Mouse (Mus musculus) kidney, postnatal 25 days (tissue): Measurements from ENCODE around the gene Gramd1a.
A peak's percentile ranks its signal among the peaks of the same experiment; 100 is the strongest.

ENCODE experiments used
- DNase-seq, 2 experiments: peaks; one replicate each; pipeline ENCODE4 v3.0.0; 2021; ENCODE audit warnings: mixed read lengths in 2 of 2

Gene Gramd1a

GRCm38 (mm10) chr7:31119556-31119955 lies 36.1 kb downstream of the Gramd1a start:
- no peak for DNase-seq

DNA sequence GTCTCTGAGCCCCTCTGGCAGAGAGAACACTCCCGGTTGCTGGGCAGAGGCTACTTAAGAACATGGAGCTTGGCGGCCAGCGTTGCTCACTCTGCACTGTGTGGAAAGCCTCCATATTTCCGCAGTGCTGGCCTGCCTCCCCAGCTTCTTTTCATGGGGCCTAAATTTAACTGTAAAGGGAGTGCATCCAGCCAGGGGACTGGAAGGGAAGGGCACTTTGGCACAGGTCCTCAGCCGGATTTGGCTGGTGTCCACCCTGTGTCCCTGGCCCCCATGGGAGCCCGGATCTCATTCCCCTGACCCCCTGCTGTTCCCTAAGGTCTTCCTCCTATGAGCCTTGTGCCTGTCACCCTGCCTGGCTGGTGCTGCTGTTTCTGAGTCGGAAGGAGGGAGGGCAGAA lies 37.2 kb downstream of the Gramd1a start:
- peak; percentile 59 to 76 for DNase-seq

DNA sequence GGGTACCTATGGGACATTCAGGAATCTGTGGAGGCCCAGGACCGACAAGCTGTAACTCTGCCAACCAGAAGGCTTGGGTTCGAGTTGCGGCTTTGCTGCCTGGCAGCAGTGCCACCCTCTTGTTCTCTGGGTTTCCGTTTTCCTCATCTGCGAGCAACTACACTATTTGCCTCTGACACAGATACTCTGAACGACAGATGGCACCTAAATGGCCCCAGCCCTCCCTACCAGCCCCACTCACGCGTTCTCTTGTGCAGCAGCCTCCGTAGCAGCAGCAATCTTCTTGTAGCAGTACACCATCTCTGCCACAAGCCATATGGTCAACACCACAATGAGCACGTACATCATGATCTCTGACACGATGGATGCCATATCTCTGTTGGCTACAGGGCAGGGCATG lies 38.2 kb downstream of the Gramd1a start:
- no peak for DNase-seq

- peak; percentile 17 to 69 for DNase-seq
Measured at GRCm38 (mm10) chr7:31116721-31117145, 39.0 kb downstream of the Gramd1a start.

DNA sequence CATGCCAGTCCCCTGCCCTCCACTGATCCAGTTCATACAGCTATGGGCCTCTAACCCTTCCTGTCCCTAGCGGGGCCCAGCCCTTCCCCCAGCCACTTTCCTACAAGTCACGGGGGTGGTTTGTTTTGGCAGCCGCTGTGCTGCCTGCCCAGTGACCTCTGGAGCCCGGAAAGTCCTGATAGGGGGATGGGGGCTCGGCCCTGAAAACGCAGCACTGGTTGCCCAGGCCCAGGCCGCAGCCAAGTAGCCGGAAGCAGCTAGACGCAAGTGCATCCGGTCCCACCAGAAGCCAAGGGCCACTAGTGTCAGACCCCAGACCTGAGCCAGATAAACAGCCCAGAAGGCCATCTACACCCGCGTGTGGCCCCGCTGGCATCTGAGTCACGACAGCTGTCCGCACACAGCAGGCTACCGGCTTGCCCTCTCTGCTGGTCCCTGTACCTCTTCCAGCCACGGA lies 40.1 kb downstream of the Gramd1a start:
- DNase-seq = peak; percentile 90 to 97

DNA sequence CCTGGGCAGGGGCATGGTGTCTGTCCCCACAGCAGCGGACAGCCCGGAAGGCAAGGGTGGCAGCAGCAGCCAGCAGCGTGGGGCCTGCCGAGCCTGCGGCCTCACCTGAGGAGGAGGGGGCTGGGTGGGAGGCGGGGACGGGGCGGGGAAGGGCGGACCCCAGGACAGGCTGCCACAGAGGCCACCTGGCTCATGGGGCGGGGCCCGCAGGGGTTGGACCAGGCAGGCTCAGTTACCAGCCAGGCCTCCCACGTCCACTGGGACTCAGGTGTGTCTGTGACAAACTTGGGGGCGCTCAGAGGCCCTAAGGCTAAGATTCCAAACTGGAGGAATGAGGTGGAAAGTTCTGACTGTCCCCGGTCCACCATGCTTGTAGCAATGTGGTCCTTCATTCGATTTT lies 40.5 kb downstream of the Gramd1a start, which contains the start of gene Hpn:
TSS of gene Hpn (minus strand) at position 109 of the 400 bp plus-strand sequence.
- DNase-seq = peak; percentile 87 to 96

DNA sequence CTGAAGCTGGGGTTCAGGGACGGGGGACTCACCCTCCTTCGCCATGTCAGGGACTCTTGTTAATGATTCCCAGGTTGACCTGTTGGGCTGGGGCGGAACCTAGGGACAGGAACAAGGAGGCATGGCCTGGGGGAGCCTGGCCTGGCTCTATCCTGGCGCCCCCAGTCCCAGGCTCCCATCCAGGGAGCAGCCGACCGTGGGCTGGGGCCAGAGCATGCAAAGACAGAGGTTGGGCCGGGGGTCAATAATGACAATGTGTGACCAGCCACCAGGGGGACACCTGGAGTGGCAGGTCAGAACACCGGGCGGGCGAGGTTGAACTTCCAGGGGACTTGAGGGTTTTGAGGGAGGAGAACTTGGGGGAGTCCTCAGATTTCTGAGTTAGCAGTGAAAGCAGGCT lies 41.0 kb downstream of the Gramd1a start:
- peak; percentile 72 to 90 for DNase-seq

DNA sequence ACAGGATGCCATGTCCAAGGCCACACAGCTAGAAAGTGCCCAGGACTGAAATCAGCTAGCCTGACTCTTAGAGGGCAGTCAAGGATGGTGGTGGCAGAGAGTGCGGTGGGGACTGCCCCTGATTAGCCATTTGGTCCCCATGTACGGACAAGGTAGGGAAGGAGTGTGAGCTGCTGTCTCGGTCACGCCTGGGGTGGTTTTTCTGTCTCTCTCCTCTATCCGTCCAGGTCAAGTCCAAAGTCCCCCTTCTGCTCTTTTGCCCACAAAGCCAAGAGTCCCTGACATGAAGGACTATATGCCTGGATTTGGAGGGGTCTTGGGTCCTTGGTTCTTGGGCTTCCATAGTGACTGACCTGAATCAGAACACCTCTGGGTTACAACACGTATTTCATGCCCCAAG lies 41.9 kb downstream of the Gramd1a start:
- peak; percentile 71 to 87 for DNase-seq

GRCm38 (mm10) chr7:31112036-31112435 lies 43.7 kb downstream of the Gramd1a start:
- DNase-seq = peak in 1 of 2 experiments; percentile 28

GRCm38 (mm10) chr7:31110861-31111385 lies 44.8 kb downstream of the Gramd1a start:
- DNase-seq = no peak

- no peak for DNase-seq
Measured at GRCm38 (mm10) chr7:31109796-31110195, 45.9 kb downstream of the Gramd1a start.

DNA sequence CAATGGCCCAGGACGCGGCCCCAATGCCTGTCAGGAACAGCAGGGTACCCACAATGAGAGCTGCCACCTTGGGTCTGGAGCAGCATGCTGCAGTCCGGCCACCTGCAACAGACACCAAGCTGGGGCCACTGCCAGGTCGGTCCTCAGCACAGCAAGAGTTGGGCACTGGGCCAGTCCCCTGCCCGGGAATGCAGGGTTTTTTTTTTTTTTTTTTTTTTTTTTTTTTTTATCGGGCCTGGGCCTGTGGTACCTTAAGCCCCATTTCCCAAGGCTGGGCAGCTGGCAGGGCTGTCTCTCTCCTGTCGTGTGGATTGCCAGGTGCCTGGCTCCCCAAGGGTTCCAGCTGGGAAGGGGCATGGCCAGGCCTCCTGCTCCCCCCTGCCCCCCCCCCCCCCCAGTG lies 46.6 kb downstream of the Gramd1a start:
- peak; percentile 91 to 93 for DNase-seq

DNA sequence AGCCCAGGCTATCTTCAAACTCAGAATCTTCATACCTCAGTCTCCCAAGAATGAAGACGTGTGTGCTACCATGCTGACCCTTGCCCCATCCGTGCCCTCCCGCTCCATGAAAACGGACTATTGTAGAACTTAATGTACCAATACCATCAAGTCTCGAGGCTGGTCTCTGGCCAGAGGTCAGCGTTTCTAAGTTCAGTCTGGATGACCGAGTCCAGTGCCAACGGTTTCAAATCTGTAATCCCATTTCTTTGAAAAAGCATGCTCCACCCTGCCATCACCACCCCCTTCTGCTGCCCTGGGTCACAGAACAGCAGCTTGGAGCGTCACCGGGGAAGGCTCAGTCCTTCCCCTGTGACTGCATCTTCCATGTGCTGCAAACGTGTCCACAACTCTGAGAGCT lies 47.9 kb downstream of the Gramd1a start:
- DNase-seq = peak; percentile 64 to 88

- no peak for DNase-seq
Measured at GRCm38 (mm10) chr7:31106166-31106565, 49.5 kb downstream of the Gramd1a start.

DNA sequence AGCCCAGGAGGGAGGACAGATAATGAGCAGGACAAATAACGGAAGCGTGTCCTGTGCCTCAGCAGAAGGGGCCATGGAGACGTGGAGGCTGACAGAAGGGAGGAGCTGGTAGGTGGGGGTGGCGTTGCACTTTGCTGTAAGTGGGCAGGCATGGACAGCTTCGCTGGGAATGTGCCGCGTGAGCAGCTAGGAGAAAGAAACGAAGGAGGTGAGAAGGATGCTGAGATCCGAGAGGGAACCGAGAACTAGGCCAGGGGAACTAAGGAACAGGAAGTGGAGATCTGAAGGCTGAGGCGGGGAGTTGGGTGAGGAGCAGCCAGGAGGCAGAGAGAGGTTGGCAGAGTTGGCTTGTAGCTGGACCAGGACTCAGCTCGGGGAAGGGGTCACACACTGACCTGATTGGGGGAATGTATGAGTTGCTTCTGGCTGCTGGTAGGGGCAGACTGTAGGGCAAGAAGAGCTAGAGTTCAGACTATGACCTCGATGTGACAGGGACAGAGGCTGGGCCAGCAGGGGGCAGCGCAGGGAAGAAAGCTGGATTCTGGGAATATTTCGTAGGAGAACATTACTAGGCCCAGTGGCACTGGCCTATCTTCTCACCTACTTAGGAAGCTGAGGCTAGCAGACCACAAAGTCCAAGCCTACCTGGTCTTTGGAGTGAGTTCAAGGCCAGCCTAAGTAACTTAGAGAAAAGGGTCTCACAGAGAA lies 50.5 kb downstream of the Gramd1a start:
- peak; percentile 80 to 86 for DNase-seq

GRCm38 (mm10) chr7:31100786-31101185 lies 54.9 kb downstream of the Gramd1a start:
- DNase-seq = no peak

DNA sequence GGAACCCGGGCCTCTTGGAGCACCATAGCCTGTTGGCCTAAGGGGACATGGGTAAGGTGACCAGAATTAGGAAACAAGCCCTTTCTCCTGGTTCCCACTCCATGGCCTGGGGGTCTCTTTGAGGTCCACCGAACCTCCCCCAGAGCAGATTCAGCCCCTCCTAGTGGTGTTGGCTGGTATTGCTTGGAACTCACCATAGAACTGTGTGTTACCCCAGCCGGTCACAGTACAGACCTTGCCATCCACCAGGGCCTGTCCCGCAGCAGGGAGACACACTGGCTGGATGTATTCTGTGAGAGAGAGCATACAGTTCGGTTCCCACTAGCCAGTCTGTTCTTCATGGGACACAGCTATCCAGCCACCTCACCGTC lies 56.1 kb downstream of the Gramd1a start:
- DNase-seq = no peak

DNA sequence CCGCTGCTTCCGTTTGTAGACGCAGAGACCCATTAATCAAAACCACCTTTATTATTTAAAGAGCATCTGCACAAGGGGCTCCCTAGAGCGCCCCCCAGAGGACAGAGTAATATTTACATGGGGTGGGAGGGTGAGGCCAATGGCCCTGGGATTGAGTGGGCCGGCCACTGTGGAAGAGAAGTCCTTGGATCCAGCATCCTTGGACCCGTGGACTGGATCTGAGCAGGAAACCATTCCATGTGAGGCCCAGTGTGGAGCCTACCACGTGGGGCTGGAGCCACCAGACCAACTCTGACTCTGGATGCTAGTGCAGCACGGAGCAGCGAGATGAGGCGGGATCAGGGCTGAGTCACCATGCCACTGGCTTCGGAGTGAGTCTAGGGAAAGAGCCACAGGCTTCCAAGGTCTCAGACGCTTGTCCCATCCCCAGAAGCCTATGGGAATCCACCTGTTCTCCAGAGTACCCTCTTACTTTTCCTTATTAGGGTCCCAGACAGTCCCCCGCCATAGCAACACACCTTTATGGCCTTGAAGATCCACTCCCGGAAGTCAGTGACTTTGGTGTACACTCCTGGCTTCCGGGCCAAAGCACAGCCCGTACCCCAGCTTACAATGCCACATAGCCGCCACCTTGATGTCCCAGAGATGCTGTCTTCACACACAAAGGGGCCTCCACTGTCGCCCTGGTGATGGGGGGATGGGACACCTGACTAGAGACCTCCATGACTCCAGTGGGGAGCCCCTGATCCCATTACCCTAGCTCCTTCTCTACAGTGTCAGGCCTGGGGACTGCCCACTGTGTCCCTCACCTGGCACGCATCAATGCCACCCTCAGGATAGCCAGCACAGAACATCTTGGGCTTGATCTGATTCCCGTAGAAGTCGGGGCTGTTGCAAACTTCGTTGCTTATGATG lies 56.7 kb downstream of the Gramd1a start:
- peak in 1 of 2 experiments; percentile 49 for DNase-seq

- DNase-seq = peak; percentile 93 to 97
Measured at GRCm38 (mm10) chr7:31097583-31098248, 58.0 kb downstream of the Gramd1a start.

GRCm38 (mm10) chr7:31096892-31097564 lies 58.7 kb downstream of the Gramd1a start:
- DNase-seq = no peak

- DNase-seq = no peak
Measured at GRCm38 (mm10) chr7:31094774-31095501, 60.8 kb downstream of the Gramd1a start.

- DNase-seq = no peak
Measured at GRCm38 (mm10) chr7:31089721-31090120, 66.0 kb downstream of the Gramd1a start.
